Mouse (Mus musculus) adipose tissue, adult 10 weeks (tissue): ENCODE measurements around the gene Ccdc136. TPM values are rescaled to one million over a fixed set of nuclear protein-coding genes. Genes with fewer than 3 reads are reported as not detected.

Experiments
- polyA plus RNA-seq: library from polyadenylated mRNA; stranded (reverse); fragments of 350-450 nt; fragmentation: Illumina TruSeq; extraction: RNeasy Lipid Tissue Mini Kit (QIAGEN cat#74804); gene quantifications from one replicate; pipeline ENCODE4 v1.2.3, GENCODE M21; 2014; ENCODE audit warnings: low read depth, low replicate concordance

Ccdc136 gene
- 37.0 TPM for polyA plus RNA-seq

GRCm38 (mm10) chr6:29395910-29396713, at the start of gene Ccdc136:
TSS of gene Ccdc136 (plus strand) at chr6:29396309.

DNA sequence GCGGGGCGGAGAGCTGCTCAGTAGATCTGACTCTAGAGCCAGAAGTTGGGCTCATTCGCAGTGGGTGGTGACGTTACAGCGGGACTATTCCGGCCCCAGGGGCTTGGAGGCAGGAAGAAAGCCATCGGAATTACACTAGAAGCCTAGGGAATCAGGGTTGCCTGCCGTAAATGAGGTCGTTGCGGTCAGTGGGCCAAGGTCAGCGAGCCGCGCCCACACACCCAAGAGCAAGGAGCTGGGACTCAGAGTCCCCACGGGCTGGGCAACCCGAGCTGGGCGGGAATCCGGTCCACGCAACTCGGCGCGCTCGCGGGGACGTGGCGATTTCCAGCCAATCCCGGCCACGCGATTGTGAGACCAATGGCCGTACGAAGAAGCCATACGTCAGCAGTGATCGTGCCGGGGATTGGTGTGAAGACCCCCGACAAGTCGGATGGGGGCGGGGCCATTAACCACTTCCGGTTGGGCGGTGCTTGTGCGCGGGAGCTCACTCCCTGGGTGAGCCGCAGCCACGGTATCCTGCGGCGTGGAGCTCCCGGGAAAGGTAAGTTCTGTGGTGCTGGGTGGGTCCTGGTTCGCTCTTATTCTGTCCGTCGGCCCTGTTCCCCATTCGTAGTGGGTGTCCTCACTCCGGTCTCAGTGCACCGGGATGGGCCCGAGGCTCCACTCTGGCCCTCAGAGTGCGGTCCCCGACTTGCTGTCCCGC, 48.3 kb upstream of the Ccdc136 start, which contains the start of gene Calu:
Calu (plus strand) TSS at position 405 of the 706 bp plus-strand sequence.

GRCm38 (mm10) chr6:29388052-29388518, 8.0 kb upstream of the Ccdc136 start, which contains the start of gene Opn1sw:
TSS of gene Opn1sw (minus strand) at chr6:29388468.

GRCm38 (mm10) chr6:29433038-29433803, 37.1 kb downstream of the Ccdc136 start, which contains the start of gene Flnc:
TSS of gene Flnc (plus strand) at chr6:29433256.

DNA sequence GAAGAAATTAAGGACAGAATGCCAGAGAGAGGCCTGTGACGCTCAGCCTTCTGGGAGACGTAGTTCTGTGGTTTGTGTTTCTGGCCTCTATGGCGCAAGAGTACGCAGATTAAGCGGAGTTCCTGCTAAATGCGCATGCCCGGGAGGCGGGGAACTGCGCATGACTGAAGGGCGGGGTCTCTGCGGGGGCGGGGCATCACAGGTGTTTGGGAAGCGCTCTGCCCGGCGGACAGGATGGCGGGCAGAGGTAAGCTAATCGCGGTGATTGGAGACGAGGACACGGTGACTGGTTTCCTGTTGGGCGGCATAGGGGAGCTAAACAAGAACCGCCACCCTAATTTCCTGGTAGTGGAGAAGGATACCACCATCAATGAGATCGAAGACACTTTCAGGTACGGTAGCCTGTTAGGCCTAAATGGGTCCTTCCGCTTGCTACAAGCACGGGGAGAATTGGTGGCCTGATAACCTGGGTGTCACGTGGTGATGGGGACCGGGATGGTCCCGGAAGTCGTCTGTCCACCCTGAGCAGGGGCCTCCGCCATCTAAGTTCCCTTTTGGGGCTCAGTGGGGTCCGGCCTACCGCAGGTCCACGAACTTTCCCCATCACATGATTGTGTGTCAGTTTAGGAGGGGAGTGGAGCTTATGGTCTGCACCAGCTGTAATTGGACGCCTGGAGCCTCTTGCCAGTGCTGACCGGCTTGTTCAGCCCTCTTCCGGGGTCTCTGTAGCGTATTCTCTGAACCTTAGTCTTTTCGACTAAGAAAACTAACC, 71.7 kb downstream of the Ccdc136 start, which contains the start of gene Atp6v1f:
Atp6v1f (plus strand) TSS at position 136 of the 772 bp plus-strand sequence.

GRCm38 (mm10) chr6:29471137-29471536, 75.0 kb downstream of the Ccdc136 start, which contains the start of gene Atp6v1fnb:
TSS of gene Atp6v1fnb (plus strand) at chr6:29471437.

Other genes with a start within 250 kb of the Ccdc136 start
- gene Rbm28, start 231.3 kb upstream of the Ccdc136 start, polyA plus RNA-seq, result 32.0 TPM
- 0.45 TPM for gene Prrt4, start 216.7 kb upstream of the Ccdc136 start, polyA plus RNA-seq
- 24.2 TPM for gene Impdh1, start 179.9 kb upstream of the Ccdc136 start, polyA plus RNA-seq
- gene Hilpda, start 123.8 kb upstream of the Ccdc136 start, polyA plus RNA-seq, result 11.6 TPM
- gene Fam71f2, start 116.7 kb upstream of the Ccdc136 start, polyA plus RNA-seq, result 19.9 TPM
- gene Fam71f1, start 77.2 kb upstream of the Ccdc136 start, polyA plus RNA-seq, result 5.7 TPM
- 164 TPM for gene Calu, start 48.2 kb upstream of the Ccdc136 start, polyA plus RNA-seq
- not detected for gene Opn1sw, start 7.8 kb upstream of the Ccdc136 start, polyA plus RNA-seq
- gene Flnc, start 36.9 kb downstream of the Ccdc136 start, polyA plus RNA-seq, result 4.9 TPM
- 195 TPM for gene Atp6v1f, start 71.4 kb downstream of the Ccdc136 start, polyA plus RNA-seq
- 0.72 TPM for gene Atp6v1fnb, start 75.1 kb downstream of the Ccdc136 start, polyA plus RNA-seq
- 4.2 TPM for gene Kcp, start 111.6 kb downstream of the Ccdc136 start, polyA plus RNA-seq
- 11.7 TPM for gene Irf5, start 130.3 kb downstream of the Ccdc136 start, polyA plus RNA-seq
- 45.9 TPM for gene Tnpo3, start 213.6 kb downstream of the Ccdc136 start, polyA plus RNA-seq